Mouse (Mus musculus) monocyte, adult 2 months (primary cell): Measurements from ENCODE around the gene Apbb2.

Experiments
- DNase-seq, 2 experiments: peaks; one replicate each; pipeline ENCODE4 v3.0.0; 2022; ENCODE audit warnings: low spot score in 2 of 2, low read depth in 1 of 2

Gene Apbb2

GRCm38 (mm10) chr5:66603223-66603622 lies 15.4 kb downstream of the Apbb2 start:
- no peak for DNase-seq

- DNase-seq = no peak
Measured at GRCm38 (mm10) chr5:66602287-66602820, 16.2 kb downstream of the Apbb2 start.

- DNase-seq = no peak
Measured at GRCm38 (mm10) chr5:66600415-66600814, 18.2 kb downstream of the Apbb2 start.

- DNase-seq = no peak
Measured at GRCm38 (mm10) chr5:66599888-66600287, 18.7 kb downstream of the Apbb2 start.

GRCm38 (mm10) chr5:66596296-66596695 lies 22.3 kb downstream of the Apbb2 start:
- no peak for DNase-seq

GRCm38 (mm10) chr5:66594881-66595280 lies 23.7 kb downstream of the Apbb2 start:
- no peak for DNase-seq

GRCm38 (mm10) chr5:66586236-66586745 lies 32.3 kb downstream of the Apbb2 start:
- DNase-seq = no peak

GRCm38 (mm10) chr5:66583019-66583406 lies 35.6 kb downstream of the Apbb2 start:
- DNase-seq = no peak

GRCm38 (mm10) chr5:66582281-66583018 lies 36.1 kb downstream of the Apbb2 start:
- DNase-seq = no peak

- DNase-seq = no peak
Measured at GRCm38 (mm10) chr5:66579066-66579465, 39.5 kb downstream of the Apbb2 start.

- no peak for DNase-seq
Measured at GRCm38 (mm10) chr5:66576299-66576698, 42.3 kb downstream of the Apbb2 start.

GRCm38 (mm10) chr5:66575148-66575547 lies 43.4 kb downstream of the Apbb2 start:
- DNase-seq = no peak

- DNase-seq = no peak
Measured at GRCm38 (mm10) chr5:66573266-66573665, 45.3 kb downstream of the Apbb2 start.

GRCm38 (mm10) chr5:66572086-66572855 lies 46.3 kb downstream of the Apbb2 start:
- DNase-seq = no peak

GRCm38 (mm10) chr5:66570709-66571108 lies 47.9 kb downstream of the Apbb2 start:
- no peak for DNase-seq

- DNase-seq = no peak
Measured at GRCm38 (mm10) chr5:66569141-66569801, 49.3 kb downstream of the Apbb2 start.

- no peak for DNase-seq
Measured at GRCm38 (mm10) chr5:66568002-66568401, 50.6 kb downstream of the Apbb2 start.

- DNase-seq = no peak
Measured at GRCm38 (mm10) chr5:66567424-66567823, 51.2 kb downstream of the Apbb2 start.

GRCm38 (mm10) chr5:66559591-66560175 lies 58.9 kb downstream of the Apbb2 start:
- DNase-seq = no peak

- DNase-seq = no peak
Measured at GRCm38 (mm10) chr5:66558094-66558493, 60.5 kb downstream of the Apbb2 start.

GRCm38 (mm10) chr5:66553933-66554332 lies 64.7 kb downstream of the Apbb2 start:
- DNase-seq = no peak
